Mouse (Mus musculus): ENCODE measurements around the gene Nkapd1. TPM values are rescaled to one million over a fixed set of nuclear protein-coding genes. Genes with fewer than 3 reads are reported as not detected.
A peak's percentile ranks its signal among the peaks of the same experiment; 100 is the strongest.

Gene Nkapd1
- polyA plus RNA-seq, 1 experiment from 2014 or later, result 25.7 TPM

- H3K36me3 ChIP-seq (ENCODE audit: insufficient read depth, low read length), result peaks cover 13% of the 10 kb centered on the region
- H3K27ac ChIP-seq, result peak overlapping the region; percentile 87
- under 1% methylated on average over 24 of the region's 24 CpGs for WGBS
- H3K4me3 ChIP-seq (replicated peaks; ENCODE audit: low read depth, low read length), result peak overlapping the region; percentile 69
- DNase-seq (ENCODE audit: low spot score), result no peak
- H3K27me3 ChIP-seq (ENCODE audit: insufficient read depth, low read length), result no peaks in the 10 kb centered on the region
- peak; percentile 58 for TF ChIP-seq CTCF (IDR thresholded peaks at IDR 0.05; ENCODE audit: low read depth)
- peak overlapping the region; percentile 69 for H3K4me2 ChIP-seq (ENCODE audit: low read length)
- H3K9ac ChIP-seq (ENCODE audit: low read depth, low read length), result peak overlapping the region; percentile 74
- ATAC-seq (replicated peaks; ENCODE audit: low FRiP score, low read depth), result peak; percentile 86
- peaks cover 14% of the 10 kb centered on the region for H3K4me1 ChIP-seq (replicated peaks; ENCODE audit: insufficient read depth, low read length)
- no peaks in the 10 kb centered on the region for H3K9me3 ChIP-seq (replicated peaks; ENCODE audit: low read length)
Observed at GRCm38 (mm10) chr9:50603998-50604324, 13.3 kb downstream of the Nkapd1 start.

- under 1% methylated on average over 48 of the region's 48 CpGs for WGBS
- Histone ChIP-seq H3K4me2 (ENCODE audit: low read length) (peak within 1 kb of the TSS; percentile 69), H3K9me3 (replicated peaks; ENCODE audit: low read length) (no peaks in the 10 kb centered on the region), H3K4me3 (replicated peaks; ENCODE audit: low read depth, low read length) (peak within 1 kb of the TSS; percentile 69), H3K27ac (peak within 1 kb of the TSS; percentile 87), H3K9ac (ENCODE audit: low read depth, low read length) (peak within 1 kb of the TSS; percentile 74), H3K36me3 (ENCODE audit: insufficient read depth, low read length) (peaks cover 14% of the 10 kb centered on the region), H3K4me1 (replicated peaks; ENCODE audit: insufficient read depth, low read length) (peaks cover 14% of the 10 kb centered on the region), H3K27me3 (ENCODE audit: insufficient read depth, low read length) (no peaks in the 10 kb centered on the region)
- no peak for TF ChIP-seq CTCF (IDR thresholded peaks at IDR 0.05; ENCODE audit: low read depth)
- DNase-seq (ENCODE audit: low spot score), result peak; percentile 98
- ATAC-seq (replicated peaks; ENCODE audit: low FRiP score, low read depth), result peak; percentile 96
Observed at GRCm38 (mm10) chr9:50603189-50603997, 13.9 kb downstream of the Nkapd1 start, which contains the start of the genes Sdhd and Timm8b. TSS of gene Sdhd (minus strand) at chr9:50603812. TSS of gene Timm8b (plus strand) at chr9:50603910.

GRCm38 (mm10) chr9:50602055-50602845, 15.0 kb downstream of the Nkapd1 start:
- Histone ChIP-seq H3K27ac (peak overlapping the region; percentile 87; the same call in 1 of the 2 replicates), H3K9ac (ENCODE audit: low read depth, low read length) (peak overlapping the region; percentile 67; the same call in 1 of the 2 replicates), H3K4me3 (replicated peaks; ENCODE audit: low read depth, low read length) (peak overlapping the region; percentile 69), H3K4me1 (replicated peaks; ENCODE audit: insufficient read depth, low read length) (peaks cover 14% of the 10 kb centered on the region), H3K27me3 (ENCODE audit: insufficient read depth, low read length) (no peaks in the 10 kb centered on the region), H3K4me2 (ENCODE audit: low read length) (peak overlapping the region; percentile 69), H3K9me3 (replicated peaks; ENCODE audit: low read length) (no peaks in the 10 kb centered on the region), H3K36me3 (ENCODE audit: insufficient read depth, low read length) (peaks cover 17% of the 10 kb centered on the region)
- TF ChIP-seq CTCF (IDR thresholded peaks at IDR 0.05; ENCODE audit: low read depth), result no peak
- ATAC-seq (replicated peaks; ENCODE audit: low FRiP score, low read depth) (no peak), DNase-seq (ENCODE audit: low spot score) (no peak)
- 77% methylated on average over 7 of the region's 7 CpGs for WGBS

GRCm38 (mm10) chr9:50601536-50601935, 15.7 kb downstream of the Nkapd1 start:
- Histone ChIP-seq H3K4me3 (replicated peaks; ENCODE audit: low read depth, low read length) (no peak overlapping the region), H3K27me3 (ENCODE audit: insufficient read depth, low read length) (no peaks in the 10 kb centered on the region), H3K36me3 (ENCODE audit: insufficient read depth, low read length) (peaks cover 23% of the 10 kb centered on the region), H3K4me2 (ENCODE audit: low read length) (peak overlapping the region; percentile 69; the same call in 1 of the 2 replicates), H3K9me3 (replicated peaks; ENCODE audit: low read length) (no peaks in the 10 kb centered on the region), H3K27ac (no peak overlapping the region), H3K4me1 (replicated peaks; ENCODE audit: insufficient read depth, low read length) (peaks cover 14% of the 10 kb centered on the region), H3K9ac (ENCODE audit: low read depth, low read length) (no peak overlapping the region)
- TF ChIP-seq CTCF (IDR thresholded peaks at IDR 0.05; ENCODE audit: low read depth), result no peak
- ATAC-seq (replicated peaks; ENCODE audit: low FRiP score, low read depth), result no peak
- 89% methylated on average over 6 of the region's 6 CpGs for WGBS
- DNase-seq (ENCODE audit: low spot score), result no peak

- Histone ChIP-seq H3K36me3 (ENCODE audit: insufficient read depth, low read length) (peaks cover 33% of the 10 kb centered on the region), H3K4me3 (replicated peaks; ENCODE audit: low read depth, low read length) (no peak overlapping the region), H3K4me2 (ENCODE audit: low read length) (no peak overlapping the region), H3K4me1 (replicated peaks; ENCODE audit: insufficient read depth, low read length) (peaks cover 6% of the 10 kb centered on the region; the same call in 1 of the 2 replicates), H3K27me3 (ENCODE audit: insufficient read depth, low read length) (no peaks in the 10 kb centered on the region), H3K9me3 (replicated peaks; ENCODE audit: low read length) (no peaks in the 10 kb centered on the region), H3K9ac (ENCODE audit: low read depth, low read length) (no peak overlapping the region), H3K27ac (no peak overlapping the region)
- TF ChIP-seq CTCF (IDR thresholded peaks at IDR 0.05; ENCODE audit: low read depth), result no peak
- WGBS, result 92% methylated on average over 8 of the region's 8 CpGs
- no peak for ATAC-seq (replicated peaks; ENCODE audit: low FRiP score, low read depth)
- no peak for DNase-seq (ENCODE audit: low spot score)
Observed at GRCm38 (mm10) chr9:50596973-50597372, 20.3 kb downstream of the Nkapd1 start.

- H3K27ac ChIP-seq, result peak overlapping the region; percentile 37; the same call in 1 of the 2 replicates
- WGBS, result 68% methylated on average over 12 of the region's 12 CpGs
- ATAC-seq (replicated peaks; ENCODE audit: low FRiP score, low read depth) (peak; percentile 53; the same call in 1 of the 2 replicates), DNase-seq (ENCODE audit: low spot score) (peak; percentile 8)
- no peaks in the 10 kb centered on the region for H3K27me3 ChIP-seq (ENCODE audit: insufficient read depth, low read length)
- TF ChIP-seq CTCF (IDR thresholded peaks at IDR 0.05; ENCODE audit: low read depth), result no peak
- peaks cover 33% of the 10 kb centered on the region for H3K36me3 ChIP-seq (ENCODE audit: insufficient read depth, low read length)
- no peak overlapping the region for H3K4me2 ChIP-seq (ENCODE audit: low read length)
- H3K9me3 ChIP-seq (replicated peaks; ENCODE audit: low read length), result no peaks in the 10 kb centered on the region
- H3K4me3 ChIP-seq (replicated peaks; ENCODE audit: low read depth, low read length), result no peak overlapping the region
- H3K9ac ChIP-seq (ENCODE audit: low read depth, low read length), result no peak overlapping the region
- H3K4me1 ChIP-seq (replicated peaks; ENCODE audit: insufficient read depth, low read length), result 0 out of 2 replicates have a peak, but pooled peaks cover 6% of the 10 kb centered on the region
Observed at GRCm38 (mm10) chr9:50594794-50595417, 22.4 kb downstream of the Nkapd1 start.
